Mouse (Mus musculus) liver, postnatal 0 days (tissue): ENCODE measurements around the gene Henmt1. TPM values are rescaled to one million over a fixed set of nuclear protein-coding genes. Genes with fewer than 3 reads are reported as not detected.
A peak's percentile ranks its signal among the peaks of the same experiment; 100 is the strongest.

ENCODE experiments used
- ATAC-seq: fragments of 200-750 bp; cut with Nextera tagmentation; 2 replicates; pipeline ENCODE4 v1.8.0; 2017; ENCODE audit warnings: mild to moderate bottlenecking, moderate library complexity
- DNase-seq: peaks from one replicate; pipeline ENCODE4 v3.0.0-alpha.2; 2016
- H3K27ac ChIP-seq: fragments of 300-500 bp; sonication (generic); 2 replicates; pipeline ENCODE4 v1.5.1; 2014; ENCODE audit warnings: antibody characterized with exemption, moderate library complexity, mild to moderate bottlenecking, low read depth
- H3K27me3 ChIP-seq: fragments of 300-500 bp; sonication (generic); 2 replicates; pipeline ENCODE4 v1.6.1; 2014; ENCODE audit warnings: low read length, control low read depth, mixed read lengths; ENCODE audit not compliant: insufficient read depth
- H3K36me3 ChIP-seq: fragments of 300-500 bp; sonication (generic); replicated peaks from 2 replicates; pipeline ENCODE4 v1.6.1; 2014; ENCODE audit warnings: mild to moderate bottlenecking, control low read depth, low read length, moderate library complexity, mixed read lengths; ENCODE audit not compliant: insufficient read depth
- H3K4me1 ChIP-seq: fragments of 300-500 bp; sonication (generic); 2 replicates; pipeline ENCODE4 v1.6.1; 2014; ENCODE audit warnings: antibody characterized with exemption, mild to moderate bottlenecking, control low read depth; ENCODE audit not compliant: insufficient read depth
- H3K4me2 ChIP-seq: fragments of 300-500 bp; sonication (generic); 2 replicates; pipeline ENCODE4 v1.6.1; 2014; ENCODE audit warnings: low read depth, mild to moderate bottlenecking, low read length, moderate library complexity, mixed read lengths
- H3K4me3 ChIP-seq: fragments of 300-500 bp; sonication (generic); 2 replicates; pipeline ENCODE4 v1.5.1; 2014; ENCODE audit warnings: low read depth, low read length
- H3K9ac ChIP-seq: fragments of 300-500 bp; sonication (generic); replicated peaks from 2 replicates; pipeline ENCODE4 v1.6.1; 2014; ENCODE audit warnings: mild to moderate bottlenecking, moderate library complexity
- H3K9me3 ChIP-seq: fragments of 300-500 bp; sonication (generic); 2 replicates; pipeline ENCODE4 v1.6.1; 2016; ENCODE audit warnings: mild to moderate bottlenecking, control low read depth, low read length, mixed read lengths
- CTCF ChIP-seq: sonication (generic); IDR thresholded peaks from 2 replicates; pipeline ENCODE4 v1.5.1; 2016; ENCODE audit warnings: antibody characterized with exemption, low read depth
- EP300 ChIP-seq: IDR thresholded peaks from 2 replicates; pipeline ENCODE4 v1.6.1; 2016; ENCODE audit warnings: antibody characterized with exemption, low read depth, mild to moderate bottlenecking
- WGBS: fragments of 180-500 bp; shearing (Covaris S2); extraction: QIAGEN DNeasy Blood & Tissue Kit; methylation state at CpG from one replicate; pipeline ENCODE4 v1.1.7; 2014; ENCODE audit not compliant: insufficient replicate concordance; 5-methylcytosine and 5-hydroxymethylcytosine counted together
- polyA plus RNA-seq: library from polyadenylated mRNA; unstranded; fragments of >200 nt; fragmentation: Nextera tagmentation; extraction: Ambion mirVana; gene quantifications from 2 replicates; pipeline ENCODE4 v1.2.1, GENCODE M21; 2015

Gene Henmt1
- polyA plus RNA-seq, 1 experiment from 2014 or later: not detected

GRCm38 (mm10) chr3:108959680-108960295, 20.1 kb downstream of the Henmt1 start:
- DNase-seq: no peak
- H3K9ac ChIP-seq: no peak overlapping the region
- H3K4me2 ChIP-seq: no peak overlapping the region
- H3K4me3 ChIP-seq: no peak overlapping the region
- no peaks in the 10 kb centered on the region for H3K27me3 ChIP-seq
- ATAC-seq: no peak
- WGBS: 70% methylated on average over 13 of the region's 13 CpGs
- H3K9me3 ChIP-seq: no peaks in the 10 kb centered on the region
- H3K27ac ChIP-seq: no peak overlapping the region
- no peaks in the 10 kb centered on the region for H3K36me3 ChIP-seq
- TF ChIP-seq EP300 (no peak), CTCF (no peak)
- no peaks in the 10 kb centered on the region for H3K4me1 ChIP-seq

DNA sequence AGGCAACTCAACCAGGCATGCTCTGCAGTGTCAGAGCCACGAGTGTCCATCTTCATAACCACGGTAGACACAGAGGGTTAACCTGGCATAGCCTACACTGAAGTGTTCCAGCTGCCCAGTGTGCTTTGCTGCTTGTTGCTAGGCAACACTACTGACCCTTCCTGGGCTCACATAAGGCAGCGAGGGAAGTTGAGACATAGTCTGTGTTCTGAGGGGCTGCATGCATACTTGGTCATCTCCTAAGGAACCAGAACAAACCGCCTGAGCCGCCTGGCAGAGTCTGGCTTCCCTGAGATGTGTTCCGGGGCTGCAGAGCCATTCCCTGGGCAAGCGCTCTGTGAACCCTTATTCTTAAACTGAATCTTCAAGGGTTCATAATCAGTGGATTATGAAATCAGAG, 21.6 kb downstream of the Henmt1 start:
- no peak overlapping the region for H3K4me3 ChIP-seq
- no peaks in the 10 kb centered on the region for H3K9me3 ChIP-seq
- no peak overlapping the region for H3K4me2 ChIP-seq
- no peaks in the 10 kb centered on the region for H3K27me3 ChIP-seq
- WGBS: 59% methylated on average over 7 of the region's 7 CpGs
- no peak for DNase-seq
- H3K9ac ChIP-seq: no peak overlapping the region
- no peaks in the 10 kb centered on the region for H3K36me3 ChIP-seq
- TF ChIP-seq CTCF (no peak), EP300 (no peak)
- no peaks in the 10 kb centered on the region for H3K4me1 ChIP-seq
- H3K27ac ChIP-seq: no peak overlapping the region
- no peak for ATAC-seq

GRCm38 (mm10) chr3:108961655-108962054, 22.0 kb downstream of the Henmt1 start:
- ATAC-seq: no peak
- 34% methylated on average over 6 of the region's 6 CpGs for WGBS
- no peaks in the 10 kb centered on the region for H3K9me3 ChIP-seq
- no peaks in the 10 kb centered on the region for H3K4me1 ChIP-seq
- no peak for TF ChIP-seq CTCF
- no peak for TF ChIP-seq EP300
- no peak overlapping the region for H3K4me2 ChIP-seq
- no peak overlapping the region for H3K27ac ChIP-seq
- no peak for DNase-seq
- no peak overlapping the region for H3K9ac ChIP-seq
- H3K36me3 ChIP-seq: no peaks in the 10 kb centered on the region
- no peaks in the 10 kb centered on the region for H3K27me3 ChIP-seq
- no peak overlapping the region for H3K4me3 ChIP-seq

GRCm38 (mm10) chr3:108963278-108963677, 23.6 kb downstream of the Henmt1 start:
- Histone ChIP-seq H3K27ac (no peak overlapping the region), H3K4me1 (no peaks in the 10 kb centered on the region), H3K9ac (no peak overlapping the region), H3K36me3 (no peaks in the 10 kb centered on the region), H3K4me2 (no peak overlapping the region), H3K4me3 (no peak overlapping the region), H3K27me3 (no peaks in the 10 kb centered on the region), H3K9me3 (no peaks in the 10 kb centered on the region)
- TF ChIP-seq CTCF (no peak), EP300 (no peak)
- no peak for ATAC-seq
- WGBS: 77% methylated on average over 3 of the region's 3 CpGs
- no peak for DNase-seq

GRCm38 (mm10) chr3:108963776-108964175, 24.1 kb downstream of the Henmt1 start:
- Histone ChIP-seq H3K27me3 (no peaks in the 10 kb centered on the region), H3K4me2 (no peak overlapping the region), H3K9me3 (no peaks in the 10 kb centered on the region), H3K4me1 (no peaks in the 10 kb centered on the region), H3K36me3 (no peaks in the 10 kb centered on the region), H3K9ac (no peak overlapping the region), H3K27ac (no peak overlapping the region), H3K4me3 (no peak overlapping the region)
- DNase-seq (no peak), ATAC-seq (no peak)
- WGBS: 68% methylated on average over 3 of the region's 3 CpGs
- no peak for TF ChIP-seq EP300
- no peak for TF ChIP-seq CTCF

DNA sequence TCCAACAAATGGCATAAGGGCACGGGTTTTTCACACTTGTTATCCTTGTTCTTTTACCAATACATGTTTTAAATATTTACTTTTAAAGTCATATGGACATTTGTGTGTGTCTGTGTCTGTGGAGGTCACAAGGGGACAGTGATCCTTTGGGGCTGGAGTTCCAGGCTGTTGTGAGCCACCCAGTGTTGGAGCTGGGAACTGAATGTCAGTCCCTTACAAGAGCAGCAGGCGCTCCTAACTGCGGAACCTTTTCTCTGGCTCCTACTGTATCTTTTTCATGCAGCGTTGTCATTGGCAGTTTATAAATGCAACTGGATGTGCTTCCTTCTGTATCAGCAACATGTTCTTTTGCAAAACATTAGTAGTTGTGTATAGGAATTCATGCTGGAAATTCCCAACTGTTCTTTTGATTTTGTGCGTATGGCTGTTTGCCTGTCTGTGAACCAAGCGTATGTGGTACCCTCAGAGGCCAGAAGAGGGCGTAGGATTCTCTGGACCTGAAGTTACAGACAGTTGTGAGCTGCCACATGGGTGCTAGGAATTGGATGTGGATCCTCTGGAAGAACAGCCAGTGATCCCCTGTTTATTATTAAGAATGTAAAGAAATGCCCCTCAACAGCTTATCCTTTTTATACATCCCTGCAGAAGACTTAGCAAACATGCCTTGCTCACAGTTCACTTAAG, 24.8 kb downstream of the Henmt1 start:
- no peaks in the 10 kb centered on the region for H3K4me1 ChIP-seq
- no peak overlapping the region for H3K4me2 ChIP-seq
- no peaks in the 10 kb centered on the region for H3K9me3 ChIP-seq
- ATAC-seq: no peak
- H3K27ac ChIP-seq: no peak overlapping the region
- 79% methylated on average over 7 of the region's 7 CpGs for WGBS
- no peaks in the 10 kb centered on the region for H3K27me3 ChIP-seq
- H3K36me3 ChIP-seq: no peaks in the 10 kb centered on the region
- no peak overlapping the region for H3K4me3 ChIP-seq
- peak; percentile 20; the same call in 1 of the 2 replicates for TF ChIP-seq CTCF
- TF ChIP-seq EP300: no peak
- H3K9ac ChIP-seq: no peak overlapping the region
- DNase-seq: no peak
